Mouse (Mus musculus) heart, embryonic 15.5 days (tissue): ENCODE measurements around the gene Cops2. TPM values are rescaled to one million over a fixed set of nuclear protein-coding genes. Genes with fewer than 3 reads are reported as not detected.

ENCODE experiments used
- ATAC-seq: fragments of 200-750 bp; cut with Nextera tagmentation; replicated peaks from 2 replicates; pipeline ENCODE4 v1.8.0; 2017; ENCODE audit warnings: low read depth, moderate TSS enrichment; ENCODE audit not compliant: insufficient number of reproducible peaks, insufficient read depth, low FRiP score
- H3K27ac ChIP-seq: fragments of 300-500 bp; sonication (generic); 2 replicates; pipeline ENCODE4 v1.5.1; 2015; ENCODE audit warnings: mild to moderate bottlenecking, inconsistent platforms
- H3K27me3 ChIP-seq: fragments of 300-500 bp; sonication (generic); 2 replicates; pipeline ENCODE4 v1.6.1; 2015; ENCODE audit warnings: inconsistent platforms
- H3K36me3 ChIP-seq: fragments of 300-500 bp; sonication (generic); 2 replicates; pipeline ENCODE4 v1.6.1; 2015; ENCODE audit warnings: mild to moderate bottlenecking, inconsistent platforms
- H3K4me1 ChIP-seq: fragments of 300-500 bp; sonication (generic); replicated peaks from 2 replicates; pipeline ENCODE4 v1.6.1; 2015; ENCODE audit warnings: inconsistent platforms
- H3K4me2 ChIP-seq: fragments of 300-500 bp; sonication (generic); 2 replicates; pipeline ENCODE4 v1.6.1; 2015; ENCODE audit warnings: inconsistent platforms, mild to moderate bottlenecking, moderate library complexity
- H3K4me3 ChIP-seq: fragments of 300-500 bp; sonication (generic); 2 replicates; pipeline ENCODE4 v1.5.1; 2015; ENCODE audit warnings: mild to moderate bottlenecking, inconsistent platforms
- H3K9ac ChIP-seq: fragments of 300-500 bp; sonication (generic); 2 replicates; pipeline ENCODE4 v1.6.1; 2015; ENCODE audit warnings: mild to moderate bottlenecking, inconsistent platforms
- H3K9me3 ChIP-seq: fragments of 300-500 bp; sonication (generic); replicated peaks from 2 replicates; pipeline ENCODE4 v1.6.1; 2016; ENCODE audit warnings: inconsistent platforms
- WGBS: fragments of 180-500 bp; shearing (Covaris S2); methylation state at CpG from one replicate; pipeline ENCODE4 v1.1.7; 2015; ENCODE audit warnings: mixed read lengths; 5-methylcytosine and 5-hydroxymethylcytosine counted together
- polyA plus RNA-seq: library from polyadenylated mRNA; unstranded; fragments of >200 nt; fragmentation: Nextera tagmentation; extraction: Ambion mirVana; gene quantifications from 2 replicates; pipeline ENCODE4 v1.2.1, GENCODE M21; 2015

Gene Cops2
- 53.2 and 57.0 TPM in 2 replicates for polyA plus RNA-seq

DNA sequence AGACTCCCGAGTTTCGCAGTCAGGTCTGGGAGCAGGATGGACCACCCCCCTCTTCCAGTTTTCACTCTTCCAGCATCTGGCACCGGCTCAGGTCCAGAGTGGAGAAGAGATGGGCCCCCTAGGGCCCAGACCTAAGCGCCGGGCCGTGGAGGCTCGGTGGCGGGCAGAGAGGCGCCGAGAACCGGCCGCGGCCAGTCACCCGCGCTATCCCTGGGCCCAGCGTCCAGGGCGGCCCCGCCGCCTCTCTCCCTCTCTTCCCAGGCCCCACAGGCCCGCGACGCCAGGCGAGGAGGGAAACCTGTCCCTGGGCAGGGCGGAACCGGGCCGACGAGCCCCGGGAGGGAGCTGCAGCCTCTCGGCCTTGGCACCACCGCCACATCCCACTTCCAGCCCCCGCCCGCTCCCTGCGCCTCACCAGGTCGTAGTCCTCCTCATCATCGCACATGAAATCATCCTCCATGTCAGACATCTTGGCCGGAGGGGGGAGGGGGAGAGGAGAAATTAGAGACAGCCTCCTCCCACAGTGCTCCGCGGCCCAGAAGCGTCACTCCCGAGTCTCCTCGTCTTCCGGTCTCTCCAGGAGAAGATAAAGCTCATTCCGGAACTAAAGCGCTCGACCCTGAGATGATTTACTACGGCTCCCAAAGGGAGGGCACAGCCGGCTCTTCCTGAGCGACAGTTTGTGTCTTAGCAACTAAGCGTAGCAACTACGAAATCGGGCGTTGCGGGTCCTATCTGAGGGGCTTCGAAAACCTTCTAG lies at the start of gene Cops2, which contains the start of gene Galk2:
TSS of gene Cops2 (minus strand) at position 619 of the 760 bp plus-strand sequence.
TSS of gene Galk2 (plus strand) at position 589 of the 760 bp plus-strand sequence.
- peaks cover 7% of the 10 kb centered on the region; the same call in 1 of the 2 replicates for H3K4me1 ChIP-seq
- H3K27ac ChIP-seq: peak within 1 kb of the TSS; percentile 82
- WGBS: under 1% methylated on average over 51 of the region's 54 CpGs
- peak within 1 kb of the TSS; percentile 76 for H3K4me2 ChIP-seq
- H3K9me3 ChIP-seq: no peaks in the 10 kb centered on the region
- ATAC-seq: peak; percentile 97
- no peaks in the 10 kb centered on the region for H3K27me3 ChIP-seq
- peak within 1 kb of the TSS; percentile 100 for H3K4me3 ChIP-seq
- peak within 1 kb of the TSS; percentile 100 for H3K9ac ChIP-seq
- H3K36me3 ChIP-seq: no peaks in the 10 kb centered on the region

DNA sequence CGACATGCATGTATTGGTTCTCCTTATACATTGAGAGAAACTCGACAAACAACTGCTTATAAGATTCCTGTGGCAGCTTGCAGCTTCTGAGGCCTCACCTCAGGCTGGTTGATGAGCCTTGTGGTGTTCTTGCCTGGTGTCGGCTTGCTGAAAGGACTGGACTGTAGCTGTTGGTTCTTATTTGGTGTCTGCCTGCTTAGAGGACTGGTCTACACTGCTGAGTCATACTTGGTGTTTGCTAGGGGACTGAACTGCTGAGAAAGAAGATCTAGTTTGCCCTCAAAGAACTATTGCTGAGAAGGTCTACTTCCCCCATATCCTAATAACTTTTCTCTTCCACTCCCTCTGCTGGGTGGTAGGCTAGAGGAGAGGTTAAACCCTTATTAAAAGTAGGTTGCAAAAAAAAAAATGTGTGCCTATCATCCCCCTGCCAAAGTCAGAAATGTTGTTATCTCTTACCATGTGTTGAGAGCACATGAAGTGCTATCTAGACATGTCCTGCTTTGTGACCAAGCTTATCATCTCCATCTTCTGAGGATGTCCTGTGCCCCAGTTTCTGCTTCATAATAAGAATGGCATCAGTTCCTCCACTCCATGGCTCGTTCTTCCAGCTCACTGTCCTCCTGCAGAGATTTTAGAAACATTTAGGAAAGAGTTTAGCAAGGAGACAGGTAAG lies 48.8 kb upstream of the Cops2 start:
- no peaks in the 10 kb centered on the region for H3K9me3 ChIP-seq
- H3K4me1 ChIP-seq: no peaks in the 10 kb centered on the region
- H3K4me3 ChIP-seq: no peak overlapping the region
- H3K36me3 ChIP-seq: no peaks in the 10 kb centered on the region
- no peak overlapping the region for H3K27ac ChIP-seq
- ATAC-seq: no peak
- H3K4me2 ChIP-seq: no peak overlapping the region
- 74% methylated on average over 4 of the region's 4 CpGs for WGBS
- no peak overlapping the region for H3K9ac ChIP-seq
- no peaks in the 10 kb centered on the region for H3K27me3 ChIP-seq

DNA sequence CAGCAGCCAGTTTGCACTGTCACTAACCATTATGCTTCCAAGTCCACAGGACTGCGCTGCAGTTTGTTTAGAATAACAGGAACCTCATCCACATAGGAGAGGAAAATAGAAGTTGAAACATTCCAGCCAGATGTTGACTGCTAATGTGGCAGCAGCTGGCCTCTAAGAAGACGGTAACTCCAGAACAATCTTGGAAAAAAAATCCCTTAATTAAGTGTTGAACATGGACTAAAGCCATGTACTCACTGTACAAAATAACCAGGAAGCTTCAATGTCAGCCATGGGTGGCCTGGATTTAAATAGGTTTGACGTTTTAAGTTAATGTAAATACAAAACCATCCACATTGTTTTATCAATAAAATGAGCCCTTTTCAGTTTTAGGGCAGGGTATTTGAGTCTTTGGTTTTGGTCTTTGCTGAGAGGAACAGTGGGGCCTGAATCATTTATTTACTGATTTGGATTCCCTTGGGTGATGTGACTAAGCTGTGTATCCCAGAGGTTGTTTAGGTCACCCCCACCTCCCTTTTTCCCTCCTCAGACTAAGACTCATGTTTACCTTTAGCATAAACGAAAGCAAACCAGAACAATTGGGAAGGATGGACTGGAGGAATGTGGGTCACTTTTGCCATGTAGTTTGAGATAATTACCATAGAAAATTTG lies 47.6 kb upstream of the Cops2 start:
- no peak for ATAC-seq
- Histone ChIP-seq H3K4me3 (no peak overlapping the region), H3K36me3 (no peaks in the 10 kb centered on the region), H3K9ac (no peak overlapping the region), H3K4me1 (no peaks in the 10 kb centered on the region), H3K27me3 (no peaks in the 10 kb centered on the region), H3K27ac (no peak overlapping the region), H3K9me3 (no peaks in the 10 kb centered on the region), H3K4me2 (no peak overlapping the region)
- WGBS: 77% methylated on average over 4 of the region's 4 CpGs

DNA sequence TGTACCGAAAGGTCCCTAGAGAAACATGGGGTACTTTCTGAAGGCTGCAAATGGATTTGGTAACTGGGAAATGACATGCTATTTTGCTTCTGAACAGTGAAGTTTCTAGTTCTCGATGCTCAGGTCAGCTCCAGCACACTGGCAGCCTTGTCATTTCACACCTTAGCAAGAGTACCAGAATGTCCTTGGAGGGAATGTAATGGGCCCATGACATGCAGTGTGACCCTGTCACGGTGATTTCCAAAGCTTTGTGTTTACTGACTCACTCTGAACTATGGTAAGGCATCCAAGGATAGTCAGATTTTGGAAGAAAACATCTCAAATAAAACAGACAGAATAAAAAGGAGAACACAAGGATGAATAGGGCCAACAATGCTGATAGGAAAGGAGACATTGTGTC lies 42.5 kb upstream of the Cops2 start:
- H3K4me1 ChIP-seq: 0 out of 2 replicates have a peak, but pooled peaks cover 4% of the 10 kb centered on the region
- no peaks in the 10 kb centered on the region for H3K36me3 ChIP-seq
- no peak overlapping the region for H3K4me2 ChIP-seq
- no peak overlapping the region for H3K9ac ChIP-seq
- ATAC-seq: no peak
- no peaks in the 10 kb centered on the region for H3K9me3 ChIP-seq
- H3K27me3 ChIP-seq: no peaks in the 10 kb centered on the region
- H3K4me3 ChIP-seq: no peak overlapping the region
- 75% methylated on average over 3 of the region's 3 CpGs for WGBS
- H3K27ac ChIP-seq: no peak overlapping the region

DNA sequence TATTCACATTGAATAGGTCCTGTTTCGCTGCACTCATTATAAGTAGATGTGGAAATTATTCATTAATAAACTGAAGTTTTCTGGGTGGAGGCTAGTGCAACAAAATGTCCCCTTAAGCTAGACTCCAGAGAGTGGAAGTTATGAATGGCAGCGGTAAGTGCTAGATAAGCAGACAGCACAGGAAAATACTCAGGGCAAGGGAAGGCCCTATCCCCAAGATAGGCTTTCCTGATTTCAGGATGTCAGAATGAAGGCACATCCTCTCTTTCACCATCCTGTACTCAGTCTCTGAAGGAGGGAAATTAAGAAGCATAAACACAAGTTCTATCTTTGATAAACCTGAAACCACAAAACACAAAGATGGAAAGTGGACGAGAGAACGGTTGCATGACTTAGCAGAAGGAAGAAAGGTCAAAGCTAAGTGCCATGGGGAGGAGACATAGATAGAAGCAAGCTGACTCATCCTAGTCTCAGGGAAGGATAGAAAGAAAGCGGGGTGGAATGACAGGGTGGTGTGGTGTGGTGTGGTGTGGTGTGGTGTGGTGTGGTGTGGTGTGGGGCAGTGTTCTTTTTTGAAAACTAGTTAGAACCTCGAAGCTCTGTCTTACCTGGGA lies 42.0 kb upstream of the Cops2 start:
- Histone ChIP-seq H3K27ac (no peak overlapping the region), H3K9me3 (no peaks in the 10 kb centered on the region), H3K36me3 (no peaks in the 10 kb centered on the region), H3K4me3 (no peak overlapping the region), H3K27me3 (no peaks in the 10 kb centered on the region), H3K4me1 (0 out of 2 replicates have a peak, but pooled peaks cover 4% of the 10 kb centered on the region), H3K9ac (no peak overlapping the region), H3K4me2 (no peak overlapping the region)
- no peak for ATAC-seq
- 52% methylated on average over 6 of the region's 6 CpGs for WGBS

DNA sequence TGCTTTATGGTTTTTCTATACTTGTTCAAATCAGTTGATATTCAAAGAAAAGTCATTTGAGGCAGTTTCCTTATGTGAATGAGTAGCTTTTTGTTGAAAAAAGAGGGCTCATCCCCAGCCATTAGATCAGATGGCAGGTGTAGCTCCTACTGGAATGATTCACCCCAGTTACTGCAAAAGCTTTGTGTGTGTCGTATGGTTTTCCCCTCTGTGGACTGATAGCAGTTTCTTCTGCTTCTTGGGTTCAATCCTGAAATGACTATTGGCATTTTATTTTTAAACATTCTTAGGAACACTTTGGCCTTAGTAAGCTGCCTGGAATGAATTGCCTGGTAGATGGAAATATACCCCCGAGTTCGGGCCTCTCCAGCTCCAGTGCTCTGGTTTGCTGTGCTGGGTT lies 37.4 kb upstream of the Cops2 start:
- Histone ChIP-seq H3K4me3 (no peak overlapping the region), H3K4me2 (no peak overlapping the region), H3K9me3 (no peaks in the 10 kb centered on the region), H3K27ac (no peak overlapping the region), H3K4me1 (0 out of 2 replicates have a peak, but pooled peaks cover 4% of the 10 kb centered on the region), H3K27me3 (no peaks in the 10 kb centered on the region), H3K9ac (no peak overlapping the region), H3K36me3 (no peaks in the 10 kb centered on the region)
- WGBS: 83% methylated on average over 3 of the region's 3 CpGs
- ATAC-seq: no peak

DNA sequence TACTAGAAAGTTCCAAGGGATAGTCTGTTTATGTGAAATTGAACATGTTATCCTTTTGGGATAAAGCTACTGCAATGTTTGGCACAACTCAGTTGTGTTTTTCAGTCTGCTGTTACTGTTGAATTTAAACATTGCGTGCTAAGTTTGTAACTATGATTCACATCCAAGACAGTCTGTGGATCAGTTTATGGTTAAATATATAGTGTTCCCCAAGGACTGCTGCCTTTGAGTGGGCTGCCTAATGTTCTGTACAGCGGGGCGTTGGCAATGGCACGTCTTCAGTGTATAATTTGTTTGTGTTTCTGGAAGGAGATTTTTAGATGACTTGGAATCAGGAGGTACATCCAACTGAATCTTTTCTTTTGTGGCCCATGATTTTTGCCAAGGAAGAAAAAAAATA lies 36.2 kb upstream of the Cops2 start:
- ATAC-seq: no peak
- H3K9ac ChIP-seq: no peak overlapping the region
- H3K4me2 ChIP-seq: no peak overlapping the region
- H3K36me3 ChIP-seq: no peaks in the 10 kb centered on the region
- H3K27me3 ChIP-seq: no peaks in the 10 kb centered on the region
- WGBS: 84% methylated on average over 4 of the region's 4 CpGs
- H3K4me1 ChIP-seq: no peaks in the 10 kb centered on the region
- no peaks in the 10 kb centered on the region for H3K9me3 ChIP-seq
- H3K27ac ChIP-seq: no peak overlapping the region
- H3K4me3 ChIP-seq: no peak overlapping the region

DNA sequence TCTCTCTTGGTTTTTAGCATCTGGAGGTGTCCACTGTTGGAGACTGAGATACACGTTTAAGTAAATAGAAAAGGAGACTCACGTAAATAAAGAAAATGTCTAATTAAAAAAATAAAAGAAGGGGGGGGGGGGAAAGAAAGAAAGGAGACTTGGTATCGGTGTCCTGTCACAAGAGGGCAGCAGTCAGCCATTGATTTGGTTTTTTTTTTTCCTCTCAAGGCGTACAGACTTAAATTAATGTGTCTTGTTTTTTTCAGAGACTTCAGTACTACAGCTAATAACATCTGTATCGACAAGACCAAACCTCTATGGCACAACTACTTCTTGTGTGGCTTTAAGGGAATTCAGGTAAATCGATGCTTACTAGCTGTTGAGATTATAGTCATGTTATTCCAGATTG lies 34.2 kb upstream of the Cops2 start:
- H3K36me3 ChIP-seq: 0 out of 2 replicates have a peak, but pooled peaks cover 4% of the 10 kb centered on the region
- 42% methylated on average over 6 of the region's 6 CpGs for WGBS
- ATAC-seq: no peak

DNA sequence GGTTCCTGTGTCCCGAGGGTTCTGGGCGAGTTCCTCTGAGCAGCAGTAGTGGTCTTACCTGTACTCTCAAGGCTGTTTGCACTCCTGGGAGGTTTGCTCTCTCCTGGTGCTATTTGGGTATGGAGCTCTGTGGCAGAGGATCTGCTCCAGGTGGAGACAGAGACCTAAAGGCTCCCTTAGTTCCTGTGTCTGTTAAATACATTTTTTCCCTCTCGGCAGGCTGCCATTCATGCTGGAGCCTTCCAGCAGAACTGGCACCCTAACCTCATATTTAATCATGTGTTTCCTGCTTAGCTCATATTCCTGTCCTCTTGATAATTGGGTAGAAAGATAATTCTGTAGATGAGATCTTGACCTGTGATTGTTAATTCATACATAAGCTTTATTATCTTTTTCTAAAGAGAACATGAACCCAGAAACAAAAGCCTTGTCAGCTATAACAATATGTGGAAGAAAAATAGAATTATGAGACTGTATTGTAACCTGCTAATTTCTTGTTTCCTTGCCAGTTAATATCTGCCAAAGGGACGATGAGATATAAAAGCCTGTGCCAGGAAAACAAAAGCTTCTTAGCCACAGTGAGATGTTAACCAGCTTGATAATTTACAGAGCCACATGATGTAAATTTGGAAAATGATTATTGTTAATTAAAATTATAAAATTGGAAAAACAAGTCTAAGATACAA lies 27.1 kb upstream of the Cops2 start:
- ATAC-seq: no peak
- no peak overlapping the region for H3K4me2 ChIP-seq
- no peaks in the 10 kb centered on the region for H3K27me3 ChIP-seq
- H3K4me1 ChIP-seq: no peaks in the 10 kb centered on the region
- no peak overlapping the region for H3K9ac ChIP-seq
- 79% methylated on average over 4 of the region's 4 CpGs for WGBS
- no peaks in the 10 kb centered on the region for H3K9me3 ChIP-seq
- 0 out of 2 replicates have a peak, but pooled peaks cover 4% of the 10 kb centered on the region for H3K36me3 ChIP-seq
- H3K4me3 ChIP-seq: no peak overlapping the region
- no peak overlapping the region for H3K27ac ChIP-seq

More for the DNA sequence above, 34.2 kb upstream of the Cops2 start:
- H3K9me3 ChIP-seq: no peaks in the 10 kb centered on the region
- no peak overlapping the region for H3K9ac ChIP-seq
- H3K27ac ChIP-seq: no peak overlapping the region
- no peaks in the 10 kb centered on the region for H3K4me1 ChIP-seq
- no peaks in the 10 kb centered on the region for H3K27me3 ChIP-seq
- no peak overlapping the region for H3K4me3 ChIP-seq
- H3K4me2 ChIP-seq: no peak overlapping the region

DNA sequence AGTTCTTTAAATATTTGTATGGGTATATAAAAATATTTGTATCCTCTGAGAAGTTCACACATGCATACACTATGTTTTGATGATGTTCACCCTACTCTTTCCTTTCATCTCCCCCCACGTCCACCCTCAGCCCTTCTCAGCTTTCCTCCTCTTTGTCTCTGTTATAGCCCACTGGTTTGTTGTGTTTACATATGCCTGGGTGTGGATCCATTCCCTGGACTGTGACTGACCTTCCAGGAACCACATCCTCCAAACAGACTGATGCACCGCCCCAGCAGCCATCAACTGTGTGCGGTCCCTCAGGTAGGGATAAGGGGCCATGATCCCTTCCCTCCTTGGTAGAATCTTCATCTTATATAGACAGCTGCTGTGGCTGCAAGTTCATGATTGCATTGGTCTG lies 11.2 kb upstream of the Cops2 start:
- ATAC-seq: no peak
- WGBS: 88% methylated on average over 3 of the region's 3 CpGs
- no peak overlapping the region for H3K4me3 ChIP-seq
- no peaks in the 10 kb centered on the region for H3K36me3 ChIP-seq
- H3K9me3 ChIP-seq: no peaks in the 10 kb centered on the region
- H3K27me3 ChIP-seq: no peaks in the 10 kb centered on the region
- H3K9ac ChIP-seq: no peak overlapping the region
- H3K4me1 ChIP-seq: peaks cover 5% of the 10 kb centered on the region
- no peak overlapping the region for H3K4me2 ChIP-seq
- H3K27ac ChIP-seq: no peak overlapping the region
